1 mouse cellular context compared by ENCODE assay signal in the genomic region with DNA sequence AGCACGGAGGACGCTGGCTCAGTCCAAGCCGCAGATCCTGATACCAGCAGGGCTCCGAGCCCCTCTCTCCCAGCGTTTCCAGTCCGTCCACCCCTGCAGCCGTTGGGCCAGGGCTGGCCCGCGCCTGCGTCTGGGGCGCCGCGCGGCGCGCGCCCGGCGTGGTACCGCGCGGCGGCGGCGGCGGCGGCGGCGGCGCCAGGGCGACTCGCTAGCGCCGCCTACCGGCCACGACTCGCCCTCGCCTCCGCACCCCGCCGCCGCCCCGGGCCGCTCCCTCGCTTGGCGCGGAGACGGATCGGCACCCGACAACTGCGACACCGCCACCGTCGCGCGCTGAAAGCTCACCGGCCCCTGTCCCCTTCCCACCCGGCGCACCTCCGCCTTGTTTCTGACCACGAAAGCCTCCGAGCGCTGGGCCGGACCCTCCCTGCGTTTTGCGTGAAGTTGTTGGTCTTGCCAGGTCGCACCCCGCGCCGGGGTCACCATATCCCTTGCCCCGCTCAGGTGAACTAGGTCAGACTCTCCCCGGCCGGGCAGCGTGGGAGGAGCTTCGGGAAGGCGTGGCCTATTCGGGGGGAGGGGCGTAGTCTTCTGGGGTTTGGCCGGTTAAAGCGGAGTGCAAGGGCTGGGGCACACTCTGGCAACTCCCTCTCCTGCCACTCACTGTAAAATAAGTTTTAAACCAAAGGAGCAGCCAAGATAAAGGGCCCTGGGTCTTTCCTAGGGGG.
TF ChIP-seq lines count a peak whose summit lies in the region.

A gene (minus strand): TSS at position 560 of the 728 bp plus-strand sequence.

TF ChIP-seq in CH12.LX, 34 proteins besides CTCF, POLR2A, EP300 and RAD21 (continued from another document):
- peak; percentile 71 for TF ChIP-seq SIN3A (IDR thresholded peaks at IDR 0.05; ENCODE audit: low read length)
- TF ChIP-seq BHLHE40 (IDR thresholded peaks at IDR 0.05; ENCODE audit: low read depth, low read length), result no peak
- TF ChIP-seq TCF12 (IDR thresholded peaks at IDR 0.05; ENCODE audit: low read depth, low read length), result peak; percentile 67
- no peak for TF ChIP-seq JUN (IDR thresholded peaks at IDR 0.05; ENCODE audit: insufficient read depth, low read depth, low read length)
- peak; percentile 63; the same call in 1 of the 2 replicates for TF ChIP-seq MXI1 (IDR thresholded peaks at IDR 0.05; ENCODE audit: low read depth, low read length)
- TF ChIP-seq ZKSCAN1 (IDR thresholded peaks at IDR 0.05; ENCODE audit: borderline replicate concordance, low read depth, low read length), result no peak
- no peak for TF ChIP-seq E2F4 (IDR thresholded peaks at IDR 0.05; ENCODE audit: insufficient replicate concordance, low read depth, low read length)
- no peak for TF ChIP-seq JUND (conservative IDR thresholded peaks at IDR 0.05; ENCODE audit: low read depth, low read length)
- TF ChIP-seq USF1 (IDR thresholded peaks at IDR 0.05; ENCODE audit: low read depth, low read length), result no peak
- TF ChIP-seq ELF1 (IDR thresholded peaks at IDR 0.05; ENCODE audit: low read depth, low read length), result peak; percentile 39; the same call in 1 of the 2 replicates
- TF ChIP-seq GABPA (IDR thresholded peaks at IDR 0.05; ENCODE audit: insufficient replicate concordance, low read depth, low read length), result no peak
- peak; percentile 98 for TF ChIP-seq POLR2AphosphoS2 (IDR thresholded peaks at IDR 0.05; ENCODE audit: low read depth, low read length)
- TF ChIP-seq MYC (IDR thresholded peaks at IDR 0.05; ENCODE audit: low read depth, low read length), result no peak
- no peak; the same call in 1 of the 2 replicates for TF ChIP-seq IRF4 (IDR thresholded peaks at IDR 0.05; ENCODE audit: low read depth, low read length)
